20 mouse cellular contexts compared by ENCODE assay signal in the genomic region with DNA sequence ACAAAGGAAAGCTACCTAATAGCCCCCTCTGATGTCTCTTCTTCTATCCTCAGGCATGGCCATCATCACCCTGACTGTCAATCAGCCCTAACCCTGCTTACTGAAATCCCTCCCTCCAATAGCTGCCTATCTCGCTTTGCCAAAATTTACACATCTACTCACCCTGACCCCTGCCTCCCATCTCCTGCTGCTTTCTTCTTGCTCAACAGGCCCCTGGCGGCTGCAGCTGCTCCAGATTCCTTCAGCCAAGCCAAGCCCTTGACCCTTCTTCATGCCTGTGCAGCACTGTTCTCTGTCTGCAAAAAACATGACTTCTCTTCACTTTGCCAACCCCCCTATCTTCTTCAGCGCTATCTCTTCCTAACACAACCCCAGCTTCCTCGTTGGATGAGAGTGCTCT.
DNase-seq lines count a peak whose midpoint lies in the region; ATAC-seq lines count a peak whose summit lies in the region.
"Had no signal": no experiment of that assay in that cellular context is flagged by ENCODE, and none has a peak within 500 bp of the region (broad histone marks: within the 10 kb centered on the region; RNA-seq: fewer than 3 reads in every experiment).

No protein-coding gene starts in this region.

- H3K4me2 ChIP-seq in neural tube, embryonic 15.5 days = no peak overlapping the region
- H3K4me2 ChIP-seq: forebrain, embryonic 13.5 days; intestine, embryonic 15.5 days; midbrain, embryonic 11.5 days; stomach, embryonic 15.5 days had no signal

- intact Hi-C loops in heart, postnatal 14 days (cut with DNase I) = no loop called here

- no peak overlapping the region for H3K9ac ChIP-seq in neural tube, embryonic 15.5 days (replicated peaks)
- H3K9ac ChIP-seq: forebrain, embryonic 13.5 days; intestine, embryonic 15.5 days; stomach, embryonic 15.5 days had no signal

- H3K27me3 ChIP-seq in neural tube, embryonic 15.5 days (replicated peaks) = peaks cover 59% of the 10 kb centered on the region
- H3K27me3 ChIP-seq: intestine, embryonic 15.5 days; stomach, embryonic 15.5 days had no signal

- no peak overlapping the region for H3K4me3 ChIP-seq in neural tube, embryonic 15.5 days (replicated peaks)
- H3K4me3 ChIP-seq: forebrain, embryonic 13.5 days; hindbrain, embryonic 10.5 days; intestine, embryonic 15.5 days; limb, embryonic 10.5 days; stomach, embryonic 15.5 days had no signal

- H3K4me1 ChIP-seq in neural tube, embryonic 15.5 days = peaks cover 16% of the 10 kb centered on the region
- H3K4me1 ChIP-seq: stomach, embryonic 15.5 days had no signal

- H3K36me3 ChIP-seq in neural tube, embryonic 15.5 days = no peaks in the 10 kb centered on the region
- H3K36me3 ChIP-seq: hindbrain, embryonic 10.5 days; intestine, embryonic 15.5 days; stomach, embryonic 15.5 days had no signal

- DNase-seq in heart, adult 11 months = peak; percentile 91
- DNase-seq in heart, postnatal 14 days = no peak
- DNase-seq in NIH3T3 (ENCODE audit: low read depth) (peak; percentile 20), adipocyte (ENCODE audit: low spot score) (peak; percentile 57)
- DNase-seq in lung, postnatal 14 days = peak; percentile 32
- DNase-seq in natural killer cell, adult 2 months (ENCODE audit: low spot score in 2 of 2) = no peak
- DNase-seq: cerebellum, adult 9-10 months; gastrocnemius, postnatal 25 days; liver; right cerebral cortex, postnatal 4 days; thymus, adult 2 months had no signal

- H3K9me3 ChIP-seq in neural tube, embryonic 15.5 days (replicated peaks) = no peaks in the 10 kb centered on the region
- H3K9me3 ChIP-seq: hindbrain, embryonic 10.5 days; intestine, embryonic 15.5 days; limb, embryonic 10.5 days; stomach, embryonic 15.5 days had no signal

- no peak for ATAC-seq in neural tube, embryonic 15.5 days (ENCODE audit: low FRiP score)
- ATAC-seq: activated CD4-positive, CD25-positive, alpha-beta regulatory T cell, adult 4 months; forebrain, embryonic 13.5 days; hindbrain, embryonic 16.5 days; intestine, embryonic 15.5 days had no signal

- no peak overlapping the region for H3K27ac ChIP-seq in neural tube, embryonic 15.5 days (replicated peaks)
- H3K27ac ChIP-seq: forebrain, embryonic 13.5 days; hindbrain, embryonic 10.5 days; intestine, embryonic 15.5 days; limb, embryonic 10.5 days; stomach, embryonic 15.5 days had no signal

- 78% methylated on average over 4 of the region's 4 CpGs for WGBS in neural tube, embryonic 15.5 days

Comparison
In these comparisons a context has a peak if more than half of its experiments do, and no peak if none do; other contexts are left out.
1. DNase-seq: peak in heart, adult 11 months (single experiment), NIH3T3 (single experiment), adipocyte (single experiment) and lung, postnatal 14 days (single experiment); none in heart, postnatal 14 days (0 of 2) and natural killer cell, adult 2 months (0 of 2).